Mouse (Mus musculus) CH12.LX (cell line): Measurements from ENCODE around the gene Zmynd15. TPM values are rescaled to one million over a fixed set of nuclear protein-coding genes. Genes with fewer than 3 reads are reported as not detected.
A peak's percentile ranks its signal among the peaks of the same experiment; 100 is the strongest.

Experiments
- DNase-seq: peaks from one replicate; pipeline ENCODE4 v3.0.0-alpha.2; 2013; ENCODE audit errors: extremely low read depth
- H3K27ac ChIP-seq: 2 replicates; pipeline ENCODE4 v1.5.1; 2012; ENCODE audit warnings: low read depth, mild to moderate bottlenecking, control low read depth, moderate library complexity; ENCODE audit not compliant: insufficient read depth
- H3K27me3 ChIP-seq: replicated peaks from 2 replicates; pipeline ENCODE3; 2012; ENCODE audit warnings: inconsistent platforms
- H3K36me3 ChIP-seq, 2 experiments: replicated peaks in 1 of 2; 2 replicates each; pipeline versions ENCODE3 to v1.6.1; 2012; ENCODE audit warnings: inconsistent platforms in 1 of 2, low read length in 1 of 2, mild to moderate bottlenecking in 1 of 2, mixed read lengths in 1 of 2, moderate library complexity in 1 of 2; ENCODE audit not compliant: control insufficient read depth in 1 of 2, insufficient read depth in 1 of 2
- H3K4me1 ChIP-seq, 2 experiments: 2 replicates each; pipeline ENCODE4 v1.6.1; 2012; ENCODE audit warnings: inconsistent platforms in 1 of 2, moderate library complexity in 1 of 2; ENCODE audit not compliant: insufficient read depth in 2 of 2, control insufficient read depth in 1 of 2
- H3K4me2 ChIP-seq: 2 replicates; pipeline ENCODE4 v1.6.1; 2012; ENCODE audit warnings: low read depth, mild to moderate bottlenecking, control low read depth; ENCODE audit not compliant: poor library complexity, insufficient read depth, severe bottlenecking
- H3K4me3 ChIP-seq, 3 experiments: fragments of 150-350 bp in 1 of 3; sonication (generic) in 1 of 3; replicated peaks in 1 of 3; 2 replicates each; pipeline versions ENCODE3 to v1.5.1; 2011 to 2012; ENCODE audit warnings: low read depth in 2 of 3, low read length in 2 of 3, mild to moderate bottlenecking in 2 of 3, moderate library complexity in 2 of 3, control low read depth in 1 of 3, improper control_type of control experiment in 1 of 3, inconsistent platforms in 1 of 3, mixed read lengths in 1 of 3; ENCODE audit not compliant: poor library complexity in 1 of 3
- H3K79me2 ChIP-seq: replicated peaks from 2 replicates; pipeline ENCODE4 v1.6.1; 2012; ENCODE audit warnings: mild to moderate bottlenecking, moderate library complexity; ENCODE audit not compliant: control insufficient read depth, poor library complexity, insufficient read depth, severe bottlenecking; ENCODE audit errors: extremely low read depth
- H3K9ac ChIP-seq: 2 replicates; pipeline ENCODE4 v1.6.1; 2012; ENCODE audit warnings: low read depth, mild to moderate bottlenecking, control low read depth, moderate library complexity; ENCODE audit not compliant: insufficient read depth
- H3K9me3 ChIP-seq: replicated peaks from 2 replicates; pipeline ENCODE3; 2012; ENCODE audit warnings: low read length, inconsistent platforms, mixed read lengths
- BHLHE40 ChIP-seq: IDR thresholded peaks from 2 replicates; pipeline ENCODE4 v1.6.1; 2011; ENCODE audit warnings: mild to moderate bottlenecking, low read depth, low read length, improper control_type of control experiment
- CHD1 ChIP-seq: IDR thresholded peaks from 2 replicates; pipeline ENCODE4 v1.6.1; 2012; ENCODE audit warnings: low read depth, low read length, improper control_type of control experiment, inconsistent platforms
- CHD2 ChIP-seq: IDR thresholded peaks from 2 replicates; pipeline ENCODE4 v1.6.1; 2011; ENCODE audit warnings: low read length, improper control_type of control experiment
- CTCF ChIP-seq, 2 experiments: IDR thresholded peaks in 1 of 2; conservative IDR thresholded peaks in 1 of 2; 2 replicates each; pipeline ENCODE4 v1.5.1; 2011 to 2012; ENCODE audit warnings: low read depth in 2 of 2, low read length in 2 of 2, improper control_type of control experiment in 1 of 2, inconsistent platforms in 1 of 2, mild to moderate bottlenecking in 1 of 2, moderate library complexity in 1 of 2
- E2F4 ChIP-seq: IDR thresholded peaks from 2 replicates; pipeline ENCODE4 v1.6.1; 2011; ENCODE audit warnings: low read depth, low read length, improper control_type of control experiment; ENCODE audit not compliant: insufficient replicate concordance
- ELF1 ChIP-seq: IDR thresholded peaks from 2 replicates; pipeline ENCODE4 v1.6.1; 2014; ENCODE audit warnings: low read depth, mild to moderate bottlenecking, inconsistent platforms, low read length, improper control_type of control experiment
- EP300 ChIP-seq: IDR thresholded peaks from 2 replicates; pipeline ENCODE4 v1.6.1; 2011; ENCODE audit warnings: low read length, improper control_type of control experiment
- ETS1 ChIP-seq: conservative IDR thresholded peaks from 2 replicates; pipeline ENCODE4 v1.6.1; 2012; ENCODE audit warnings: low read depth, mild to moderate bottlenecking, inconsistent platforms, low read length, improper control_type of control experiment, moderate library complexity
- HCFC1 ChIP-seq: IDR thresholded peaks from 2 replicates; pipeline ENCODE4 v1.6.1; 2012; ENCODE audit warnings: low read depth, mild to moderate bottlenecking, inconsistent platforms, low read length, improper control_type of control experiment
- IRF4 ChIP-seq: IDR thresholded peaks from 2 replicates; pipeline ENCODE4 v1.6.1; 2014; ENCODE audit warnings: low read depth, mild to moderate bottlenecking, inconsistent platforms, low read length, improper control_type of control experiment
- JUN ChIP-seq: IDR thresholded peaks from 2 replicates; pipeline ENCODE4 v1.6.1; 2011; ENCODE audit warnings: low read depth, mild to moderate bottlenecking, low read length, improper control_type of control experiment, moderate library complexity; ENCODE audit not compliant: insufficient read depth
- JUND ChIP-seq: conservative IDR thresholded peaks from 2 replicates; pipeline ENCODE4 v1.6.1; 2011; ENCODE audit warnings: low read depth, low read length, improper control_type of control experiment
- KAT2A ChIP-seq: IDR thresholded peaks from 2 replicates; pipeline ENCODE4 v1.6.1; 2012; ENCODE audit warnings: low read length, improper control_type of control experiment, inconsistent platforms; ENCODE audit not compliant: insufficient replicate concordance
- MAFK ChIP-seq: IDR thresholded peaks from 2 replicates; pipeline ENCODE4 v1.6.1; 2011; ENCODE audit warnings: low read length, improper control_type of control experiment; ENCODE audit not compliant: insufficient replicate concordance
- MAX ChIP-seq: IDR thresholded peaks from 2 replicates; pipeline ENCODE4 v1.6.1; 2011; ENCODE audit warnings: low read length, improper control_type of control experiment
- MAZ ChIP-seq: IDR thresholded peaks from 2 replicates; pipeline ENCODE4 v1.6.1; 2012; ENCODE audit warnings: low read depth, mild to moderate bottlenecking, inconsistent platforms, low read length, improper control_type of control experiment, moderate library complexity
- MEF2A ChIP-seq: IDR thresholded peaks from 2 replicates; pipeline ENCODE4 v1.6.1; 2014; ENCODE audit warnings: low read depth, mild to moderate bottlenecking, inconsistent platforms, low read length, improper control_type of control experiment, borderline replicate concordance
- MXI1 ChIP-seq: IDR thresholded peaks from 2 replicates; pipeline ENCODE4 v1.6.1; 2011; ENCODE audit warnings: mild to moderate bottlenecking, low read depth, low read length, improper control_type of control experiment
- MYC ChIP-seq: IDR thresholded peaks from 2 replicates; pipeline ENCODE4 v1.6.1; 2011; ENCODE audit warnings: low read depth, mild to moderate bottlenecking, improper control_type of control experiment, low read length
- NELFE ChIP-seq: IDR thresholded peaks from 2 replicates; pipeline ENCODE4 v1.6.1; 2011; ENCODE audit warnings: low read depth, low read length, improper control_type of control experiment
- NRF1 ChIP-seq: IDR thresholded peaks from 2 replicates; pipeline ENCODE4 v1.6.1; 2014; ENCODE audit warnings: low read depth, mild to moderate bottlenecking, inconsistent platforms, low read length, improper control_type of control experiment, moderate library complexity
- POLR2A ChIP-seq: IDR thresholded peaks from 2 replicates; pipeline ENCODE4 v1.6.1; 2011; ENCODE audit warnings: low read depth, mild to moderate bottlenecking, improper control_type of control experiment, low read length
- RAD21 ChIP-seq: IDR thresholded peaks from 2 replicates; pipeline ENCODE4 v1.6.1; 2011; ENCODE audit warnings: low read depth, mild to moderate bottlenecking, low read length, improper control_type of control experiment, moderate library complexity
- RCOR1 ChIP-seq: conservative IDR thresholded peaks from 2 replicates; pipeline ENCODE4 v1.6.1; 2012; ENCODE audit warnings: low read depth, mild to moderate bottlenecking, inconsistent platforms, low read length, improper control_type of control experiment
- SIN3A ChIP-seq: IDR thresholded peaks from 2 replicates; pipeline ENCODE4 v1.6.1; 2012; ENCODE audit warnings: low read length, improper control_type of control experiment, inconsistent platforms
- SMC3 ChIP-seq: IDR thresholded peaks from 2 replicates; pipeline ENCODE4 v1.6.1; 2011; ENCODE audit warnings: low read depth, low read length, improper control_type of control experiment
- TCF12 ChIP-seq: IDR thresholded peaks from 2 replicates; pipeline ENCODE4 v1.6.1; 2014; ENCODE audit warnings: low read depth, mild to moderate bottlenecking, inconsistent platforms, low read length, improper control_type of control experiment
- USF1 ChIP-seq: IDR thresholded peaks from 2 replicates; pipeline ENCODE4 v1.6.1; 2014; ENCODE audit warnings: low read depth, mild to moderate bottlenecking, inconsistent platforms, low read length, improper control_type of control experiment
- ZC3H11A ChIP-seq: IDR thresholded peaks from 2 replicates; pipeline ENCODE4 v1.6.1; 2012; ENCODE audit warnings: low read depth, mild to moderate bottlenecking, inconsistent platforms, low read length, improper control_type of control experiment
- ZMIZ1 ChIP-seq: IDR thresholded peaks from 2 replicates; pipeline ENCODE4 v1.6.1; 2012; ENCODE audit warnings: low read depth, mild to moderate bottlenecking, inconsistent platforms, low read length, improper control_type of control experiment
- ZNF384 ChIP-seq: IDR thresholded peaks from 2 replicates; pipeline ENCODE4 v1.6.1; 2012; ENCODE audit warnings: low read depth, low read length, improper control_type of control experiment, inconsistent platforms
- dilution Hi-C: fragments of 300-500 bp; cut with MboI; formaldehyde crosslinking; loops from 2 replicates; pipeline ENCODE4 v1.14.3; 2020; ENCODE audit warnings: low sequenced_read_pairs; ENCODE audit not compliant: extremely low pct_unique_long_range_greater_than_20kb, extremely low pct_ligation_motif_present
- in situ Hi-C: fragments of 300-500 bp; cut with MboI; formaldehyde crosslinking; loops from 3 replicates; pipeline ENCODE4 v1.14.3; 2019; ENCODE audit warnings: low sequenced_read_pairs, low pct_ligation_motif_present, low pct_unique_long_range_greater_than_20kb, mixed read lengths
- polyA plus RNA-seq: library from polyadenylated mRNA; unstranded; fragments of >175 nt; gene quantifications from 2 replicates; pipeline ENCODE4 v1.2.1, GENCODE M21; 2012; ENCODE audit warnings: low read depth; ENCODE audit not compliant: insufficient read length
- total RNA-seq, 2 experiments: library from RNA; depleted of rRNA; stranded (reverse); fragments of 300-350 nt in 1 of 2; fragments of >200 nt in 1 of 2; gene quantifications; 2 replicates each; pipeline ENCODE4 v1.2.3; 2012 to 2014

Gene Zmynd15
- total and polyA plus RNA-seq, 3 experiments, result 0.05 to 0.20 (median 0.08) TPM

GRCm38 (mm10) chr11:70512709-70513342 lies 53.6 kb downstream of the Zmynd15 start:
- in situ Hi-C loops, result no loop called here

DNA sequence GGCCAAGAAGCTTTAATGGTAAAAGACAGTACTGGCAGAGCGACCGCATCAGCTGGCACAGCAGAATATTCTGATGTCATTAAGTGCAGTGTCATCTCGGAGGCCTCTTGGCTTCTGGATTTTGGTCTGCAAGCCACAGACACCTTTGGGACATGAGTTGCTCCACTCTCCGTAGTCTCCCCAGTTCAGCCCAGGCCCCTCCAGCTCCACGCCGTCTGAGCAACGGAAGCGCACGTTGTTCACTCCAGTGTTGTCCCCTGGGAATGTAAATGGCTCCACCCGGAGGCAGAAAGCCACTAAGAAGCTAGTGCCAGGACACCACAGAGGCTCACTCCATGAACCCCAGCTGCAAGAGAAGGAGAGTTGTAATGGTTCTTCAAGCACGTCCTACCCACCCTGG lies 54.3 kb downstream of the Zmynd15 start:
- no peaks in the 10 kb centered on the region for H3K27me3 ChIP-seq
- H3K27ac ChIP-seq, result peak overlapping the region; percentile 79
- H3K9me3 ChIP-seq, result no peaks in the 10 kb centered on the region
- dilution Hi-C loops, result no loop called here
- peak overlapping the region; percentile 70 for H3K4me2 ChIP-seq
- in situ Hi-C loops, result no loop called here
- H3K9ac ChIP-seq, result peak overlapping the region; percentile 56
- DNase-seq, result peak; percentile 85
- peak overlapping the region; percentile 4 to 22 (median 22) for H3K4me3 ChIP-seq
- peak; percentile 89 for TF ChIP-seq ETS1
- no peak; the same call in 1 of the 2 replicates for TF ChIP-seq EP300
- TF ChIP-seq MYC, result 0 out of 2 replicates have a peak, but pooled peaks have one; percentile 44
- TF ChIP-seq E2F4, result no peak
- TF ChIP-seq ZNF384, result no peak
- no peak; the same call in none of the 2 replicates for TF ChIP-seq RAD21
- 0 out of 2 replicates have a peak, but pooled peaks have one; percentile 10 for TF ChIP-seq NRF1
- TF ChIP-seq JUN, result no peak
- TF ChIP-seq CTCF (conservative IDR thresholded peaks at IDR 0.05 in 1 of 2, IDR thresholded peaks at IDR 0.05 in 1 of 2; ENCODE audit: low read depth in 2 of 2, low read length in 2 of 2), result peak in 1 of 2 experiments; percentile 39; a peak in 2 of 4 replicates
- TF ChIP-seq MAX, result peak; percentile 50; the same call in 1 of the 2 replicates
- 0 out of 2 replicates have a peak, but pooled peaks have one; percentile 29 for TF ChIP-seq MXI1
- peak; percentile 70 for TF ChIP-seq BHLHE40
- TF ChIP-seq POLR2A, result peak; percentile 46; the same call in 1 of the 2 replicates
- TF ChIP-seq TCF12, result no peak
- TF ChIP-seq CHD1, result 0 out of 2 replicates have a peak, but pooled peaks have one; percentile 2
- no peak; the same call in 1 of the 2 replicates for TF ChIP-seq SIN3A
- no peaks in the 10 kb centered on the region for H3K36me3 ChIP-seq
- H3K79me2 ChIP-seq, result no peaks in the 10 kb centered on the region
- H3K4me1 ChIP-seq, result peaks cover 20 to 62% of the 10 kb centered on the region in 2 experiments

More at GRCm38 (mm10) chr11:70512709-70513342, 53.6 kb downstream of the Zmynd15 start:
- no peaks in the 10 kb centered on the region for H3K27me3 ChIP-seq
- dilution Hi-C loops, result no loop called here
- peak overlapping the region; percentile 56 for H3K9ac ChIP-seq
- DNase-seq, result peak; percentile 75
- H3K9me3 ChIP-seq, result no peaks in the 10 kb centered on the region
- peak overlapping the region; percentile 70 for H3K4me2 ChIP-seq
- peak overlapping the region; percentile 79 for H3K27ac ChIP-seq
- no peaks in the 10 kb centered on the region for H3K36me3 ChIP-seq
- peaks cover 20 to 69% of the 10 kb centered on the region in 2 experiments for H3K4me1 ChIP-seq
- peak overlapping the region; percentile 0 to 22 (median 22) for H3K4me3 ChIP-seq
- H3K79me2 ChIP-seq, result no peaks in the 10 kb centered on the region
- TF ChIP-seq CHD1, result peak; percentile 87; the same call in 1 of the 2 replicates
- TF ChIP-seq ZNF384, result no peak
- TF ChIP-seq MAZ, result peak; percentile 76
- peak; percentile 62; the same call in 1 of the 2 replicates for TF ChIP-seq MYC
- TF ChIP-seq JUN, result no peak
- TF ChIP-seq SMC3, result no peak; the same call in 1 of the 2 replicates
- TF ChIP-seq MXI1, result no peak
- no peak for TF ChIP-seq CTCF (conservative IDR thresholded peaks at IDR 0.05 in 1 of 2, IDR thresholded peaks at IDR 0.05 in 1 of 2; ENCODE audit: low read depth in 2 of 2, low read length in 2 of 2)
- 0 out of 2 replicates have a peak, but pooled peaks have one; percentile 51 for TF ChIP-seq KAT2A
- peak; percentile 87; the same call in 1 of the 2 replicates for TF ChIP-seq MEF2A
- TF ChIP-seq CHD2, result peak; percentile 77
- TF ChIP-seq USF1, result no peak
- peak; percentile 79 for TF ChIP-seq SIN3A
- peak; percentile 78 for TF ChIP-seq EP300
- TF ChIP-seq RCOR1, result peak; percentile 78; the same call in 1 of the 2 replicates
- peak; percentile 66; the same call in 1 of the 2 replicates for TF ChIP-seq MAFK
- peak; percentile 41; the same call in 1 of the 2 replicates for TF ChIP-seq JUND
- TF ChIP-seq ELF1, result 0 out of 2 replicates have a peak, but pooled peaks have one; percentile 36
- peak; percentile 61; the same call in 1 of the 2 replicates for TF ChIP-seq MAX
- TF ChIP-seq ZMIZ1, result 0 out of 2 replicates have a peak, but pooled peaks have one; percentile 55
- TF ChIP-seq HCFC1, result peak; percentile 34; the same call in 1 of the 2 replicates
- TF ChIP-seq ZC3H11A, result no peak
- 0 out of 2 replicates have a peak, but pooled peaks have one; percentile 55 for TF ChIP-seq E2F4
- TF ChIP-seq TCF12, result peak; percentile 70; the same call in 1 of the 2 replicates
- TF ChIP-seq ETS1, result peak; percentile 85
- TF ChIP-seq BHLHE40, result peak; percentile 60
- TF ChIP-seq IRF4, result peak; percentile 84
- 0 out of 2 replicates have a peak, but pooled peaks have one; percentile 5 for TF ChIP-seq NELFE
